Mouse (Mus musculus): ENCODE measurements around the gene Slc30a10.

- TF ChIP-seq CTCF (conservative IDR thresholded peaks at IDR 0.05; ENCODE audit: low read length) (no peak), POU5F1 (IDR thresholded peaks at IDR 0.05; ENCODE audit: borderline replicate concordance, low read length) (no peak)
Observed at GRCm38 (mm10) chr1:185441703-185442472, 12.8 kb upstream of the Slc30a10 start.
